Mouse (Mus musculus): ENCODE results near the gene Kcnq4.

The Kcnq4 gene

DNA sequence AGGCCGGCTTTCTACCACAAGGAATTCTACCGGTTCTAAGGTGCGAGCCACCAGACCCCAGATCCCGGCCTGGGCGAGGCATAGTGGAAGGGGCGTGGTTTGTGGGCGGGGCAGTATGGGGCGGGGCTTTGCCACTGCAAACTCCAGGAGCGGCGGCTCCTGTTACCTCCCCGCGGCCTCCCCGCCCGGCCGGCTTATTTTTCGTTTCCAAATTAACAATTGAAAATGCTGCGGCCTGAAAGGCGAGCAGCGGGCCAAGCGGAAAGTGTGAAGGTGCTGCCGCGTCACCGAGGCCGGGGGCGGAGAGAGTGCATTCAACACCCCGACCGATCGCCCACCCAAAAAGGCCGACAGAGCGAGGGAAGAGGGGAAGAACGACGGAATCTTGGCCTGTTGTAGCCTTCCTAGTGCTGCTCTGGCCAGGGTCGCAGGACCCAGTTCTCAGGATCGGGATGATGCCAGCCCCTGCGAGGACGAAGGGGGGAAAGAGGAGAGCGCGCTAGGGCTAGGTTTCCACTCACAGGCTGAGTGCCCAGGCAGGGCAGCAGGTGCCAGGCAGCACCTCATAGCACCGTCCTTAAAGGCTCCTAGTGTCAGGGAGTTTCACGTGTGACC is 17.3 kb downstream of the Kcnq4 start:
- H3K4me1 ChIP-seq (replicated peaks; ENCODE audit: low read depth, low read length): peaks cover 29% of the 10 kb centered on the region
- TF ChIP-seq NANOG (IDR thresholded peaks at IDR 0.05; ENCODE audit: borderline replicate concordance, low read length): no peak
- no peak for TF ChIP-seq POU5F1 (IDR thresholded peaks at IDR 0.05; ENCODE audit: borderline replicate concordance, low read length)
- no peak for TF ChIP-seq CTCF (conservative IDR thresholded peaks at IDR 0.05; ENCODE audit: low read length)
- no peaks in the 10 kb centered on the region for H3K36me3 ChIP-seq (ENCODE audit: insufficient read depth, low read length)
- H3K4me3 ChIP-seq (replicated peaks; ENCODE audit: low read length): peak overlapping the region; percentile 75
- H3K27me3 ChIP-seq (ENCODE audit: insufficient read depth, low read length): peaks cover 96% of the 10 kb centered on the region
- no peaks in the 10 kb centered on the region for H3K9me3 ChIP-seq (ENCODE audit: low read length)

DNA sequence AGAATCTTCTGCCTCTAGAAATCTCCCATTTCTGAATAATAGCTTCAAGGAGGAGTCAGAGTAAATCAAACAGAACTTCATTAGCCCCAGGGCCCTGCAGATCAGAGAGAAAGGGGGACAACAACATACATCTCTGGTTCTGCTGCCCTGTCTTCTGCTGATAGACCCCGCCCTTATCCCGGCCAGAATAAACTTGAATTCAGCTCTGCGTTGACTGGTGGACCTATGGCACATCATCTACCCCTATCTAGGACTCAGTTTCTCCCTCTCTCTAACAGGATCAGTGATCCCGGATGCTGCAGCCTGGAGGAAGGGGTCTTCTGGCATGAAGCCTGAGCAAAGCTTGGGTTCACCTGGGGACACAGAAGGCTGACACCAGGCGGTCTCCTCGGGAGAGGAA is 17.8 kb downstream of the Kcnq4 start:
- H3K36me3 ChIP-seq (ENCODE audit: insufficient read depth, low read length): no peaks in the 10 kb centered on the region
- H3K9me3 ChIP-seq (ENCODE audit: low read length): no peaks in the 10 kb centered on the region
- no peak for TF ChIP-seq CTCF (conservative IDR thresholded peaks at IDR 0.05; ENCODE audit: low read length)
- no peak for TF ChIP-seq NANOG (IDR thresholded peaks at IDR 0.05; ENCODE audit: borderline replicate concordance, low read length)
- TF ChIP-seq POU5F1 (IDR thresholded peaks at IDR 0.05; ENCODE audit: borderline replicate concordance, low read length): no peak
- H3K27me3 ChIP-seq (ENCODE audit: insufficient read depth, low read length): peaks cover 96% of the 10 kb centered on the region
- peaks cover 35% of the 10 kb centered on the region for H3K4me1 ChIP-seq (replicated peaks; ENCODE audit: low read depth, low read length)
- H3K4me3 ChIP-seq (replicated peaks; ENCODE audit: low read length): peak overlapping the region; percentile 75; the same call in 1 of the 2 replicates

DNA sequence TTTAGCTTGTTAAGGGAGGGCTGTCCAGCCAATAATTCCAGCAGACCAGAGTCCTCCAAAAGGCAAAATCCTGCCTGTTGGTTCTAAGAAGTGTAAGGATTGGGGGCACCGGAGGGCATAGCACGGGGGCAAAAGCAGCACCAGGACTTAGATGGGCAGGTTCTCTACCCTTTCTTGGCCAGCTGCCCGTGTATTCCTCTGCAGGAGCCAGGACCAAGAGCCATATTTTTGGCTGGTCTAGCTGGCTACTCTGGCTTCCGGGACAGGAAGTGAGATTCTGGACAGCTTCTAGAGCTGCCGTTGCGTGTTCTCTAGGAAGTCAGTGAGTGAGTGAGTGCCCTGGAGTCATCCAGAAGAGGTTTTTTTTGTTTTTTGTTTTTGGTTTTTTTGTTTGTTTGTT is 18.3 kb downstream of the Kcnq4 start:
- no peaks in the 10 kb centered on the region for H3K9me3 ChIP-seq (ENCODE audit: low read length)
- no peak overlapping the region for H3K4me3 ChIP-seq (replicated peaks; ENCODE audit: low read length)
- H3K4me1 ChIP-seq (replicated peaks; ENCODE audit: low read depth, low read length): peaks cover 36% of the 10 kb centered on the region
- TF ChIP-seq CTCF (conservative IDR thresholded peaks at IDR 0.05; ENCODE audit: low read length): no peak
- no peak for TF ChIP-seq POU5F1 (IDR thresholded peaks at IDR 0.05; ENCODE audit: borderline replicate concordance, low read length)
- no peak for TF ChIP-seq NANOG (IDR thresholded peaks at IDR 0.05; ENCODE audit: borderline replicate concordance, low read length)
- H3K27me3 ChIP-seq (ENCODE audit: insufficient read depth, low read length): peaks cover 92% of the 10 kb centered on the region
- no peaks in the 10 kb centered on the region for H3K36me3 ChIP-seq (ENCODE audit: insufficient read depth, low read length)

- no peak overlapping the region for H3K4me3 ChIP-seq (replicated peaks; ENCODE audit: low read length)
- H3K36me3 ChIP-seq (ENCODE audit: insufficient read depth, low read length): no peaks in the 10 kb centered on the region
- TF ChIP-seq CTCF (conservative IDR thresholded peaks at IDR 0.05; ENCODE audit: low read length): no peak
- no peak for TF ChIP-seq NANOG (IDR thresholded peaks at IDR 0.05; ENCODE audit: borderline replicate concordance, low read length)
- no peak for TF ChIP-seq POU5F1 (IDR thresholded peaks at IDR 0.05; ENCODE audit: borderline replicate concordance, low read length)
- peaks cover 87% of the 10 kb centered on the region for H3K27me3 ChIP-seq (ENCODE audit: insufficient read depth, low read length)
- peaks cover 36% of the 10 kb centered on the region for H3K4me1 ChIP-seq (replicated peaks; ENCODE audit: low read depth, low read length)
- no peaks in the 10 kb centered on the region for H3K9me3 ChIP-seq (ENCODE audit: low read length)
These were observed 19.0 kb downstream of the Kcnq4 start for GRCm38 (mm10) chr4:120729441-120729840.

- peaks cover 30% of the 10 kb centered on the region for H3K4me1 ChIP-seq (replicated peaks; ENCODE audit: low read depth, low read length)
- H3K9me3 ChIP-seq (ENCODE audit: low read length): no peaks in the 10 kb centered on the region
- peaks cover 79% of the 10 kb centered on the region for H3K27me3 ChIP-seq (ENCODE audit: insufficient read depth, low read length)
- no peak for TF ChIP-seq CTCF (conservative IDR thresholded peaks at IDR 0.05; ENCODE audit: low read length)
- TF ChIP-seq NANOG (IDR thresholded peaks at IDR 0.05; ENCODE audit: borderline replicate concordance, low read length): no peak
- TF ChIP-seq POU5F1 (IDR thresholded peaks at IDR 0.05; ENCODE audit: borderline replicate concordance, low read length): no peak
- H3K36me3 ChIP-seq (ENCODE audit: insufficient read depth, low read length): no peaks in the 10 kb centered on the region
- no peak overlapping the region for H3K4me3 ChIP-seq (replicated peaks; ENCODE audit: low read length)
These were observed 20.6 kb downstream of the Kcnq4 start for GRCm38 (mm10) chr4:120727842-120728241.

DNA sequence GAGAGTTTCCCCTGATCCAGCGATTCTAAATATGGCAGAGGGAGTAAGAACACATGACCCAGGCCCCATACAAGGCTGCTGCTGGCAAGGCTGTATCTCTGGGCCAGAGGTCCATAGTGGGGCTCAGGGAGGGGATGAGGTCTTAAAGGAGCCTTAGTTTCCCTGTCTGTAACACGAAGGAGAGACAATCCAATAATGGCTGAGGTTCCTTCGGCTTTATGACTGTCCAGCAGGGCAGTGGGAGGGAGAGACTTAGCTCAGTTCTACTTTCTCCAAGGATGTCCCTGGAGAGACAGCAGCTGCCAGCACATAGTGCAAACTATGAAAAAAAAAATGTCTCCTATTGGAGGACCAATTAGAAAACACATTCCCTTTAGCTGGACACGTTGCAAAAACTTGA is 22.2 kb downstream of the Kcnq4 start:
- TF ChIP-seq POU5F1 (IDR thresholded peaks at IDR 0.05; ENCODE audit: borderline replicate concordance, low read length): no peak
- no peak for TF ChIP-seq CTCF (conservative IDR thresholded peaks at IDR 0.05; ENCODE audit: low read length)
- TF ChIP-seq NANOG (IDR thresholded peaks at IDR 0.05; ENCODE audit: borderline replicate concordance, low read length): no peak

GRCm38 (mm10) chr4:120725516-120726090 is 22.8 kb downstream of the Kcnq4 start:
- Histone ChIP-seq H3K9me3 (ENCODE audit: low read length) (no peaks in the 10 kb centered on the region), H3K27me3 (ENCODE audit: insufficient read depth, low read length) (peaks cover 58% of the 10 kb centered on the region), H3K36me3 (ENCODE audit: insufficient read depth, low read length) (no peaks in the 10 kb centered on the region), H3K4me3 (replicated peaks; ENCODE audit: low read length) (no peak overlapping the region), H3K4me1 (replicated peaks; ENCODE audit: low read depth, low read length) (peaks cover 20% of the 10 kb centered on the region)
- TF ChIP-seq NANOG (IDR thresholded peaks at IDR 0.05; ENCODE audit: borderline replicate concordance, low read length) (no peak), POU5F1 (IDR thresholded peaks at IDR 0.05; ENCODE audit: borderline replicate concordance, low read length) (no peak), CTCF (conservative IDR thresholded peaks at IDR 0.05; ENCODE audit: low read length) (no peak)

More for the DNA sequence above, 22.2 kb downstream of the Kcnq4 start:
- H3K4me1 ChIP-seq (replicated peaks; ENCODE audit: low read depth, low read length): peaks cover 23% of the 10 kb centered on the region
- no peaks in the 10 kb centered on the region for H3K36me3 ChIP-seq (ENCODE audit: insufficient read depth, low read length)
- no peak overlapping the region for H3K4me3 ChIP-seq (replicated peaks; ENCODE audit: low read length)
- H3K9me3 ChIP-seq (ENCODE audit: low read length): no peaks in the 10 kb centered on the region
- H3K27me3 ChIP-seq (ENCODE audit: insufficient read depth, low read length): peaks cover 63% of the 10 kb centered on the region

DNA sequence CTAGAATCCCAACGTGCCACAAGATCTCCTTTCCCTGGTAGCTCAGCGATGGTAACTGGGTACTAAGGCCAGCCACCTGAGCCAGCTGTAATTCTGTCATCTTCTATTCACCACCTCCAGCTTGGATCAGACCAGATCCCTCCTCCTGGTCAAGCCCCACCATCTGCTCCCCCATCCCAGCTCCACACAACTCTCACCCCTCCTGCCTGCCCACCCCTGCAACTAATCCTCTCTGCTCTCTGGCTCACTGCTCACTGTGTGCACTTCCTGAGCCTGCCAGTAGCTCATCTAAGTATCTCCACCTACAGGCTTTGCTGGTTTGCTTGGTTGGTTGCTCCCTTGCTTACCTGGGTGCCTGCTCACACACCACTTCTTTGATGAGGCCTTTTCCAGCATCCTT is 26.8 kb downstream of the Kcnq4 start:
- Histone ChIP-seq H3K9me3 (ENCODE audit: low read length) (no peaks in the 10 kb centered on the region), H3K4me1 (replicated peaks; ENCODE audit: low read depth, low read length) (peaks cover 15% of the 10 kb centered on the region), H3K4me3 (replicated peaks; ENCODE audit: low read length) (no peak overlapping the region), H3K27me3 (ENCODE audit: insufficient read depth, low read length) (peaks cover 50% of the 10 kb centered on the region), H3K36me3 (ENCODE audit: insufficient read depth, low read length) (no peaks in the 10 kb centered on the region)
- TF ChIP-seq NANOG (IDR thresholded peaks at IDR 0.05; ENCODE audit: borderline replicate concordance, low read length): no peak
- TF ChIP-seq CTCF (conservative IDR thresholded peaks at IDR 0.05; ENCODE audit: low read length): no peak
- TF ChIP-seq POU5F1 (IDR thresholded peaks at IDR 0.05; ENCODE audit: borderline replicate concordance, low read length): no peak
